Mouse (Mus musculus) olfactory bulb, adult 2 months (tissue): ENCODE measurements around the gene Lxn.

Source experiments
- CTCF ChIP-seq: fragments of 200-500 bp; IDR thresholded peaks from 2 replicates; pipeline ENCODE4 v1.5.1; 2012; ENCODE audit warnings: low read depth, mild to moderate bottlenecking, low read length, moderate library complexity; ENCODE audit not compliant: insufficient read depth
- POLR2A ChIP-seq: fragments of 200-500 bp; IDR thresholded peaks from 2 replicates; pipeline ENCODE4 v1.6.1; 2012; ENCODE audit warnings: mild to moderate bottlenecking, low read depth, low read length, moderate library complexity; ENCODE audit not compliant: insufficient read depth

- TF ChIP-seq POLR2A (no peak), CTCF (no peak)
These were observed 3.6 kb upstream of the Lxn start for GRCm38 (mm10) chr3:67467281-67467680.
